ENCODE assay signal across 8 mouse cellular contexts in the genomic region with DNA sequence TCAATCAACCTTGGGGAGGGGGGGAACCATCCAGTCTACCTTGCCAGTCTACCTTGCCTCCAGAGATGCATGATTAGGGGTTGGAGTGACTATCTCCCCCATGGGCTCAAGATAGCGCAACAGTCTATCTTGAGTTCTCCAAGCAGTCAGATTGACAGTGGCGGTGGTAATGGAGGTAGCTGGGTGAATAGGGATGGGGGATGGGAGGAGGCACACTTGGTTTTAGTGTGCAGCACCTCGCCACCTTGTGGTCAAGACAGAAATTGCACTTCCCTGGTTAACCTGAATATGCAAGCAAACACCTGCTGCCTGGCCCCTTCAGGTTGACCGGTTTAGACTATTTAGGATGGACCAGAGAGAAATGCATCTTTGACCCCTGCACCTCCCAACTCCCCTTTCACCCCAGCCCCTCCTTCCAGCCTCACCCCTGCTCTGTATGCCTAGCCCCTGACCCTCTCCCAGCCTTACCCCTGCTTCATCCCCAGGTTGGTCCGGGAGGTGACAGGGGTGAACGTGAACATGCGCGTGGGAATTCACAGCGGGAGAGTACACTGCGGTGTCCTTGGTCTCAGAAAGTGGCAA.
DNase-seq lines count a peak whose midpoint lies in the region; ATAC-seq and TF ChIP-seq lines count a peak whose summit lies in the region.

No protein-coding gene starts in this region.

- no peaks in the 10 kb centered on the region for H3K4me1 ChIP-seq in embryonic facial prominence, embryonic 14.5 days (ENCODE audit: control insufficient read depth, insufficient read depth, low read length)
- no peaks in the 10 kb centered on the region for H3K4me1 ChIP-seq in kidney, postnatal 0 days (replicated peaks; ENCODE audit: insufficient read depth, low read length)
- H3K4me1 ChIP-seq in liver, embryonic 11.5 days (replicated peaks; ENCODE audit: control insufficient read depth, insufficient read depth, low read length): no peaks in the 10 kb centered on the region
- H3K4me1 ChIP-seq in neural tube, embryonic 13.5 days (replicated peaks): peaks cover 4% of the 10 kb centered on the region; the same call in 1 of the 2 replicates

- no peak overlapping the region for H3K27ac ChIP-seq in embryonic facial prominence, embryonic 14.5 days (replicated peaks; ENCODE audit: low read depth, low read length)
- no peak overlapping the region for H3K27ac ChIP-seq in kidney, postnatal 0 days
- H3K27ac ChIP-seq in liver, embryonic 11.5 days (ENCODE audit: low read depth, low read length): no peak overlapping the region
- no peak overlapping the region for H3K27ac ChIP-seq in neural tube, embryonic 13.5 days (replicated peaks)

- ATAC-seq in embryonic facial prominence, embryonic 14.5 days (ENCODE audit: low read depth): peak; percentile 41; the same call in 1 of the 2 replicates
- peak; percentile 34; the same call in 1 of the 2 replicates for ATAC-seq in kidney, postnatal 0 days (replicated peaks; ENCODE audit: low FRiP score, low read depth)
- ATAC-seq in liver, embryonic 11.5 days (replicated peaks; ENCODE audit: low FRiP score): peak; percentile 45; the same call in 1 of the 2 replicates
- ATAC-seq in neural tube, embryonic 13.5 days (ENCODE audit: low read depth): peak; percentile 41

- H3K4me2 ChIP-seq in embryonic facial prominence, embryonic 14.5 days (ENCODE audit: low read depth, low read length): no peak overlapping the region
- no peak overlapping the region for H3K4me2 ChIP-seq in kidney, postnatal 0 days (ENCODE audit: low read length)
- no peak overlapping the region for H3K4me2 ChIP-seq in liver, embryonic 11.5 days
- H3K4me2 ChIP-seq in neural tube, embryonic 13.5 days: no peak overlapping the region

- H3K4me3 ChIP-seq in embryonic facial prominence, embryonic 14.5 days (ENCODE audit: low read depth, low read length): no peak overlapping the region
- no peak overlapping the region for H3K4me3 ChIP-seq in kidney, postnatal 0 days (replicated peaks; ENCODE audit: low read depth, low read length)
- no peak overlapping the region for H3K4me3 ChIP-seq in liver, embryonic 11.5 days (ENCODE audit: low read depth, low read length)
- H3K4me3 ChIP-seq in neural tube, embryonic 13.5 days: no peak overlapping the region

- no peak overlapping the region for H3K9ac ChIP-seq in embryonic facial prominence, embryonic 14.5 days (ENCODE audit: low read depth, low read length)
- no peak overlapping the region for H3K9ac ChIP-seq in kidney, postnatal 0 days (ENCODE audit: low read depth, low read length)
- no peak overlapping the region for H3K9ac ChIP-seq in liver, embryonic 11.5 days (ENCODE audit: low read depth, low read length)
- H3K9ac ChIP-seq in neural tube, embryonic 13.5 days: no peak overlapping the region

- peak; percentile 94 for TF ChIP-seq CTCF in kidney, postnatal 0 days (IDR thresholded peaks at IDR 0.05; ENCODE audit: low read depth)

- DNase-seq in B cell, adult 2 months: peak; percentile 68 to 77
- DNase-seq in adrenal gland, postnatal 4 days (ENCODE audit: low spot score in 2 of 2): peak; percentile 46 to 64
- DNase-seq in embryonic facial prominence, embryonic 14.5 days (ENCODE audit: low spot score): peak; percentile 91
- DNase-seq in heart, adult 9 months (ENCODE audit: low spot score in 2 of 2): peak; percentile 50 to 76
- DNase-seq in kidney, postnatal 0 days (ENCODE audit: low spot score): peak; percentile 92
- DNase-seq in liver, embryonic 11.5 days (ENCODE audit: low spot score): peak; percentile 59
- peak; percentile 82 for DNase-seq in telencephalon, adult 2 months (ENCODE audit: low read depth, low spot score)

- no peaks in the 10 kb centered on the region for H3K36me3 ChIP-seq in embryonic facial prominence, embryonic 14.5 days (ENCODE audit: control insufficient read depth, insufficient read depth, low read length)
- no peaks in the 10 kb centered on the region for H3K36me3 ChIP-seq in kidney, postnatal 0 days (ENCODE audit: insufficient read depth, low read length)
- no peaks in the 10 kb centered on the region for H3K36me3 ChIP-seq in liver, embryonic 11.5 days (ENCODE audit: control insufficient read depth, insufficient read depth, low read length)
- H3K36me3 ChIP-seq in neural tube, embryonic 13.5 days: peaks cover 16% of the 10 kb centered on the region

- H3K9me3 ChIP-seq in embryonic facial prominence, embryonic 14.5 days (ENCODE audit: control insufficient read depth, low read length): no peaks in the 10 kb centered on the region
- no peaks in the 10 kb centered on the region for H3K9me3 ChIP-seq in kidney, postnatal 0 days (replicated peaks; ENCODE audit: low read length)
- H3K9me3 ChIP-seq in liver, embryonic 11.5 days (ENCODE audit: control insufficient read depth, low read length): no peaks in the 10 kb centered on the region
- H3K9me3 ChIP-seq in neural tube, embryonic 13.5 days: no peaks in the 10 kb centered on the region

- H3K27me3 ChIP-seq in embryonic facial prominence, embryonic 14.5 days (replicated peaks; ENCODE audit: control insufficient read depth, insufficient read depth, low read length): no peaks in the 10 kb centered on the region
- H3K27me3 ChIP-seq in kidney, postnatal 0 days (ENCODE audit: insufficient read depth, low read length): no peaks in the 10 kb centered on the region
- H3K27me3 ChIP-seq in liver, embryonic 11.5 days (replicated peaks; ENCODE audit: control insufficient read depth, insufficient read depth, low read length): peaks cover 10% of the 10 kb centered on the region
- H3K27me3 ChIP-seq in neural tube, embryonic 13.5 days: no peaks in the 10 kb centered on the region

- 33% methylated on average over 10 of the region's 10 CpGs for WGBS in embryonic facial prominence, embryonic 14.5 days
- 42% methylated on average over 10 of the region's 10 CpGs for WGBS in kidney, postnatal 0 days
- 42% methylated on average over 10 of the region's 10 CpGs for WGBS in liver, embryonic 11.5 days
- WGBS in neural tube, embryonic 13.5 days: 52% methylated on average over 10 of the region's 10 CpGs
